Mouse (Mus musculus) stomach, postnatal 0 days (tissue): ENCODE measurements around the gene Hip1r. TPM values are rescaled to one million over a fixed set of nuclear protein-coding genes. Genes with fewer than 3 reads are reported as not detected.

ENCODE experiments used
- ATAC-seq: fragments of 200-750 bp; cut with Nextera tagmentation; 2 replicates; pipeline ENCODE4 v1.8.0; 2017; ENCODE audit not compliant: low FRiP score, low TSS enrichment
- DNase-seq: peaks from one replicate; pipeline ENCODE4 v3.0.0-alpha.2; 2016; ENCODE audit warnings: low spot score
- H3K27ac ChIP-seq: fragments of 300-500 bp; sonication (generic); replicated peaks from 2 replicates; pipeline ENCODE4 v1.5.1; 2014; ENCODE audit warnings: mild to moderate bottlenecking, control low read depth
- H3K27me3 ChIP-seq: fragments of 300-500 bp; sonication (generic); 2 replicates; pipeline ENCODE4 v1.6.1; 2014; ENCODE audit warnings: low read length; ENCODE audit not compliant: control insufficient read depth, insufficient read depth
- H3K36me3 ChIP-seq: fragments of 300-500 bp; sonication (generic); 2 replicates; pipeline ENCODE4 v1.6.1; 2014; ENCODE audit warnings: low read length, mixed read lengths; ENCODE audit not compliant: control insufficient read depth, insufficient read depth
- H3K4me1 ChIP-seq: fragments of 300-500 bp; sonication (generic); replicated peaks from 2 replicates; pipeline ENCODE4 v1.6.1; 2014; ENCODE audit warnings: antibody characterized with exemption; ENCODE audit not compliant: control insufficient read depth, insufficient read depth
- H3K4me2 ChIP-seq: fragments of 300-500 bp; sonication (generic); replicated peaks from 2 replicates; pipeline ENCODE4 v1.6.1; 2014; ENCODE audit warnings: low read depth, mild to moderate bottlenecking, control low read depth, moderate library complexity
- H3K4me3 ChIP-seq: fragments of 300-500 bp; sonication (generic); 2 replicates; pipeline ENCODE4 v1.5.1; 2014; ENCODE audit warnings: low read depth, low read length, control low read depth
- H3K9ac ChIP-seq: fragments of 300-500 bp; sonication (generic); 2 replicates; pipeline ENCODE4 v1.6.1; 2014; ENCODE audit warnings: mild to moderate bottlenecking, low read length, control low read depth, mixed read lengths
- H3K9me3 ChIP-seq: fragments of 300-500 bp; sonication (generic); 2 replicates; pipeline ENCODE4 v1.6.1; 2016; ENCODE audit warnings: low read length; ENCODE audit not compliant: control insufficient read depth
- CTCF ChIP-seq: IDR thresholded peaks from 2 replicates; pipeline ENCODE4 v1.5.1; 2016; ENCODE audit warnings: antibody characterized with exemption, low read depth, mild to moderate bottlenecking, moderate library complexity
- EP300 ChIP-seq: optimal IDR thresholded peaks from 2 replicates; pipeline ENCODE3; 2016; ENCODE audit warnings: antibody characterized with exemption
- WGBS: fragments of 180-500 bp; shearing (Covaris S2); extraction: QIAGEN DNeasy Blood & Tissue Kit; methylation state at CpG from one replicate; pipeline ENCODE4 v1.1.7; 2014; 5-methylcytosine and 5-hydroxymethylcytosine counted together
- polyA plus RNA-seq: library from polyadenylated mRNA; unstranded; fragments of >200 nt; fragmentation: Nextera tagmentation; extraction: Ambion mirVana; gene quantifications from 2 replicates; pipeline ENCODE4 v1.2.1, GENCODE M21; 2015

The Hip1r gene
- polyA plus RNA-seq, 1 experiment from 2014 or later = 31.2 TPM

DNA sequence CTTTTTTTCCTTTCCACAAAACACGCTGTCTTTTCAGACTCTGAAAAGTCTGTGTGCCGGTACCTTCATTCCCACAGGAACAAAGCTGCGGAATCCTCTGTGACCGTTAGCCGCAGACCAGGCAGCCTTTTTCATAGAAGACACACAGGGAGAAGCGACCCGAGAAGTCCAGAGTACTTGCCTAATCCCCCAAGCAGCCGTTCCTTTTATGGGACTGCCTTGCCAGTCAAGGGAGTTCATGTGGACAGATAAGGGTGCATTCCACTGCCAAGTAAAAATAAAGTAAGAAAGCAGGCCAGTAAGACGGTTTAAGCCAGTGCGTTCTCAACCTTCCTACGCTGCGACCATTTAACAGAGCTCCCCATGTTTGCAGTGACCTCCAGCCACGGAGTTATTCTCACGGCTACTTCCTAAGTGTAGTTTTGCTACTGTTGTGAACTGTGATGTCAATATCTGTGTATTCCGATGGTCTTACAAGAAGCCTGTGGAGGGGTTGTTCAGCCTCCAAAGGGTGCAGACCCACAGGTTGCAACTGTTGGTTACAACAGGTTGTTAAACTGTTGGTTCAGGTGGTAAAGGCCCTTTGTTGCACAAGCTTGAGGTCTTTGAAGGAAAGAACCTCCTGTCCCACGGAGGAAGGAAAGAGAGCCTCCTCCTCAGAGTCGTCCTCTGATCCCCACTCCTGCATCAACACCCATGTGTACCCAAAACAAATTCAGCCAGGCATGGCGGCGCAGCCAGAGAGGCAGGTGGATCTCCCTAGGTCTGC lies 54.5 kb downstream of the Hip1r start:
- WGBS = 51% methylated on average over 19 of the region's 19 CpGs
- TF ChIP-seq CTCF = no peak
- no peak for TF ChIP-seq EP300
- H3K27me3 ChIP-seq = no peaks in the 10 kb centered on the region
- no peaks in the 10 kb centered on the region for H3K36me3 ChIP-seq
- DNase-seq = no peak
- H3K4me2 ChIP-seq = peak overlapping the region; percentile 11; the same call in 1 of the 2 replicates
- no peak overlapping the region for H3K9ac ChIP-seq
- peak overlapping the region; percentile 67 for H3K27ac ChIP-seq
- H3K4me1 ChIP-seq = peaks cover 17% of the 10 kb centered on the region
- no peak overlapping the region for H3K4me3 ChIP-seq
- H3K9me3 ChIP-seq = no peaks in the 10 kb centered on the region
- ATAC-seq = no peak

DNA sequence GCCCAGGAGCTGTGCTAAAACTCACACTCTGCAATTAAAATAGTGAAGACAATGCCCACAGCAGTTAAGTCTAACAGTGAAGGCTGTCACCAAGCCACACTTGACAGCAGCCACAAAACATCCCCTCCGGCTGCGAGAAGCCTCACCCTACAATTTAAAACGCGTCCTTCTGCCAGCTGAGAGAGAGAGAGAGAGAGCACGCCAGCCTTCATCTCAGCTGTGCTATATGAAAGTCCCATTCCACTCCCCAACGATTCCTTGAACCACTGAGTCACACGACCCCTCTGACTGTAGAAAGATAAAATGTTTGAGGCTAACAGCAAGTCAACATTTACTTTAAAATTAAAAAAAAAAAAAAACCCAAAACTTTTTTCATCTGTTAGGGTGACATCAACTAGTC lies 55.3 kb downstream of the Hip1r start:
- H3K27me3 ChIP-seq = no peaks in the 10 kb centered on the region
- H3K9ac ChIP-seq = no peak overlapping the region
- H3K4me3 ChIP-seq = no peak overlapping the region
- 0 out of 2 replicates have a peak overlapping the region, but pooled peaks have one; percentile 11 for H3K4me2 ChIP-seq
- ATAC-seq (no peak), DNase-seq (no peak)
- no peaks in the 10 kb centered on the region for H3K36me3 ChIP-seq
- H3K27ac ChIP-seq = peak overlapping the region; percentile 67; the same call in 1 of the 2 replicates
- H3K4me1 ChIP-seq = peaks cover 17% of the 10 kb centered on the region
- TF ChIP-seq CTCF (no peak), EP300 (no peak)
- H3K9me3 ChIP-seq = no peaks in the 10 kb centered on the region
- WGBS = 51% methylated on average over 7 of the region's 7 CpGs

DNA sequence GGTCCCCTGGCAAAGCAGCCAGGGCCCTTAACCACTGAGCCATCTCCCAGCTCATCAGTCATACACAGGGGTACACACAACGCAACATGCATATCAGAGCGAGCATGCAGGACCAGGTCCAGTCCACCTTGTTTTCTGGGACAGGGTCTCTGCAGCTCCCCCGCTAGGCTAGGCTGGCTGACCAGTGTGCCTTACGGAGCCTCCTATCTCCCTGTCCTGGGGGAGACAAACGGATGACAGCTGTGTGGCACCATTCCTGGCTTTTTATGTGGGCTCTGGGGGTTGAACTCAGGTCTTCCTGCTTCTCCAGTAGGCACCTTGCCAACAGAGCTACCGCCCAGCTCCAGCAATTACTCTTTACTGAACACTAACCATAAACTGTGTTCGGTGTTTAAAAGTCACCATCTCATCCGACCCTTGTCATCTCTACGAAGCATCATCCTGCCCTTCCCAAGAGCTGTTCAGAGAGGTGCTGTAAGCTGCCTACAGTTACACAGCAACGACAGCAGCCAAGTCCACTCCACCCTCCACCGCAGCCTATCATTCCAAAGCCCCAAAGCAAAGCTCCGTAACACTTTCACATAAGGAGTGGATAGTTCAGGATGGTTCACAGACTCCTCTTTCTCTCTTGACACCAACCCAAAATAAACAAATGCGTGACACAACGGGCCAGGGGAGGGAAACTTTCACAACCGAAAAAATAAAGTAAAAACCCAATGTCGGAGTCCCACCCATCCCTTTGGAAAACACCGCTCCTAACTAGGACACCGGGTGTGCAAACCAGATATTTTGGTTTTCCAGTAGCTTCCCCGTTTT lies 56.0 kb downstream of the Hip1r start:
- 58% methylated on average over 19 of the region's 19 CpGs for WGBS
- TF ChIP-seq CTCF = no peak
- no peak for TF ChIP-seq EP300
- no peaks in the 10 kb centered on the region for H3K36me3 ChIP-seq
- ATAC-seq (no peak), DNase-seq (no peak)
- no peaks in the 10 kb centered on the region for H3K9me3 ChIP-seq
- peak overlapping the region; percentile 79 for H3K4me2 ChIP-seq
- 0 out of 2 replicates have a peak overlapping the region, but pooled peaks have one; percentile 90 for H3K4me3 ChIP-seq
- H3K4me1 ChIP-seq = peaks cover 17% of the 10 kb centered on the region
- H3K9ac ChIP-seq = peak overlapping the region; percentile 32; the same call in 1 of the 2 replicates
- 0 out of 2 replicates have a peak overlapping the region, but pooled peaks have one; percentile 45 for H3K27ac ChIP-seq
- no peaks in the 10 kb centered on the region for H3K27me3 ChIP-seq

DNA sequence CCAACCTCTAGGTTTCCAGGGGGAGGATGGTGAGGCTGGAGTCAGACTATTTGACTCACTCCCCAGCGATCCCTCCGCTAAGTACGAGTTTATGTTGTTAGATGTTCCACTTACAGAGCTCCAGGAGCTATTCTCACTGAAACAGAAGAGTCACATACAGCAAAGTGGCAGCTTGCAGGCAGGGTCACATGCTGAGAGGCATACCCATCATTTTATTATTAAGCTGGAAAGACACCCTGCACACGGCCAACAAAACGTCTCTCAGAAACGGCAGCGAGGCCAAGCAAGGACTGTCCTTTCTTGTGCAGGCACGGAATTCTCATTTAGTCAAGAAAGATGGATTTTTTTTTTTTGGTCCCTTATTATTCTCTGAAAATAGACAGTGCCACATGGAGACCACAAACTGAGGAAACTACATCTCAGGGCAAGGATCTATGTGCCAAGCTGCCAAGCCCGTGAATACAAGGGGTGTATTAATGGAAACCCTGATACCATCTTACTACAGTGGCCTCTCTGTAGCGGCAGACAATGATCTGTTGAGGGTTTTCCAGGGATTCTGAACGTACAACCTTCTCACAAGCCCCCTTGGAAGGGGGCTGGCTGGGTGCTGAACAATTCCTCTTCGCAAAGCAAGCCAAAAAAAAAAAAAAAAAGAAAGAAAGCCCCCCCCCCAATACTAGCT lies 57.1 kb downstream of the Hip1r start:
- no peaks in the 10 kb centered on the region for H3K9me3 ChIP-seq
- no peak for DNase-seq
- H3K4me2 ChIP-seq = peak overlapping the region; percentile 79
- peak overlapping the region; percentile 97 for H3K27ac ChIP-seq
- peak overlapping the region; percentile 97 for H3K9ac ChIP-seq
- H3K27me3 ChIP-seq = no peaks in the 10 kb centered on the region
- ATAC-seq = no peak
- H3K4me1 ChIP-seq = peaks cover 15% of the 10 kb centered on the region
- H3K36me3 ChIP-seq = no peaks in the 10 kb centered on the region
- no peak for TF ChIP-seq EP300
- H3K4me3 ChIP-seq = peak overlapping the region; percentile 90
- 32% methylated on average over 12 of the region's 12 CpGs for WGBS

DNA sequence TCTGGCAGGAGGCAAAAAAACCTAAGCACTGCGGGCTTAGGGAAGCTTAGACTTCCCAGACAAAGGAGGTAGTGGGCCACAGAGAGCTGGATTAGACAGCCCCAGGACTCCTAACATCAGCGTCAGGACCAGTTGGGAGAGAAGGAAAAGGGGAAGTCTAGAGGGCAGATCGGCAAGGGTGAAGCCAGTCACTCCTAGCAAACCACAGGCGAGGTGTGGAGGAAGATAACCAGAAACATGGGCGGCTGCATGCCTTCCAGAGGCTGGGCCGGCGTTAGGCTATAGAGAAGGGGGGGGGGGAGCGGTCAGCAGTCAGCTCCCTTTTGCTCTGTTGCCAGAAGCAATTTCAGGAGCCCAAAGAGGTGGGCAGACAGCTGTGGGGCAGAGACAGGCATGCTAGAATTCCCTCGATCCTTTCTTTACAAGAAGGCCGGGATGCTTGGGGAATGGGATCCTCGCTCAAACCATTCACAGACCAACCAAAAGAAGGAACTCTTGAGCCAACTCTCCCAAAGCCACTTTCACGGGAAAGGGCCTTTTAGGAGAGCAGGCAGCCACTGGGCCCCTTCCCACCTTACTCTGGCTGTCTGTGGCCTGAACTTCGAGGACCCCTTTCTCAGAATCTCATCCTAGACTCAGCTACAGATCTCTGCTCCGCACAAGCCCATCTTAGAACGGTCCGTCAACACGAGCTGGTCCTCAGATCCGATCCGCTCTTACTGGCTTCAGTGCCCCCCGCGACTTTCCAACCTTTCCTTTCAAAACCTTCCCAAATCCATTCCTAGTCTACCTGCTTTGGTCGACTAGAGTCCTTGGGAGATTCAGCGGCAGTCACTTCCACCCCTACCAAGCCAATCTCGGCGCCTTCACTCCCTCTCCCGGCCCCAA lies 57.9 kb downstream of the Hip1r start:
- ATAC-seq = peak; percentile 74
- Histone ChIP-seq H3K27me3 (no peaks in the 10 kb centered on the region), H3K4me1 (peaks cover 15% of the 10 kb centered on the region), H3K9me3 (no peaks in the 10 kb centered on the region), H3K27ac (peak overlapping the region; percentile 97), H3K9ac (peak overlapping the region; percentile 97), H3K36me3 (no peaks in the 10 kb centered on the region), H3K4me2 (peak overlapping the region; percentile 79), H3K4me3 (peak overlapping the region; percentile 90)
- 1% methylated on average over 25 of the region's 26 CpGs for WGBS
- TF ChIP-seq CTCF = no peak
- TF ChIP-seq EP300 = no peak
- peak; percentile 80 for DNase-seq
